Mouse (Mus musculus) activated CD4-positive, CD25-positive, alpha-beta regulatory T cell, adult 4 months (primary cell): ENCODE measurements around the gene Gm10717. TPM values are rescaled to one million over a fixed set of nuclear protein-coding genes. Genes with fewer than 3 reads are reported as not detected.
"Not testable (repeated sequence)": the region's sequence is repeated elsewhere in the genome, so short reads cannot be mapped to it uniquely, and the experiment has no call there.

ENCODE experiments used
- ATAC-seq: one replicate; pipeline ENCODE4 v1.8.0; 2017
- polyA plus RNA-seq, 2 experiments: library from polyadenylated mRNA; unstranded; fragments of 100-300 nt; shearing (Covaris generic); gene quantifications; one replicate each; pipeline ENCODE4 v1.2.1; 2017

Gm10717 gene
- 1 to 10 TPM; 3.1 to 7.4 TPM for polyA plus RNA-seq

- ATAC-seq, result not testable (repeated sequence)
Measured at GRCm38 (mm10) chr9:3024912-3025467, at the start of gene Gm10717. Gm10717 (plus strand) TSS chr9:3025417.

- not testable (repeated sequence) for ATAC-seq
Measured at GRCm38 (mm10) chr9:3000445-3000972, 24.7 kb upstream of the Gm10717 start, which contains the start of gene Gm10722. Gm10722 (plus strand) TSS chr9:3000922.

DNA sequence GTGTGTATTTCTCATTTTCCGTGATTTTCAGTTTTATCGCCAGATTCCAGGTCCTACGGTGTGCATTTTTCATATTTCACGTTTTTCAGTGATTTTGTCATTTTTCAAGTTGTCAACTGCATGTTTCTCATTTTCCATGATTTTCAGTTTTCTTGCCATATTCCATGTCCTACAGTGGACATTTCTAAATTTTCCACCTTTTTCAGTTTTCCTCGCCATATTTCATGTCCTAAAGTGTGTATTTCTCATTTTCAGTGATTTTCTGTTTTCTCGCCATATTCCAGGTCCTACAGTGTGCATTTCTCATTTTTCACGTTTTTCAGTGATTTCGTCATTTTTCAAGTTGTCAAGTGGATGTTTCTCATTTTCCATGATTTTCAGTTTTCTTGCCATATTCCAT is 24.2 kb upstream of the Gm10717 start:
- not testable (repeated sequence) for ATAC-seq

DNA sequence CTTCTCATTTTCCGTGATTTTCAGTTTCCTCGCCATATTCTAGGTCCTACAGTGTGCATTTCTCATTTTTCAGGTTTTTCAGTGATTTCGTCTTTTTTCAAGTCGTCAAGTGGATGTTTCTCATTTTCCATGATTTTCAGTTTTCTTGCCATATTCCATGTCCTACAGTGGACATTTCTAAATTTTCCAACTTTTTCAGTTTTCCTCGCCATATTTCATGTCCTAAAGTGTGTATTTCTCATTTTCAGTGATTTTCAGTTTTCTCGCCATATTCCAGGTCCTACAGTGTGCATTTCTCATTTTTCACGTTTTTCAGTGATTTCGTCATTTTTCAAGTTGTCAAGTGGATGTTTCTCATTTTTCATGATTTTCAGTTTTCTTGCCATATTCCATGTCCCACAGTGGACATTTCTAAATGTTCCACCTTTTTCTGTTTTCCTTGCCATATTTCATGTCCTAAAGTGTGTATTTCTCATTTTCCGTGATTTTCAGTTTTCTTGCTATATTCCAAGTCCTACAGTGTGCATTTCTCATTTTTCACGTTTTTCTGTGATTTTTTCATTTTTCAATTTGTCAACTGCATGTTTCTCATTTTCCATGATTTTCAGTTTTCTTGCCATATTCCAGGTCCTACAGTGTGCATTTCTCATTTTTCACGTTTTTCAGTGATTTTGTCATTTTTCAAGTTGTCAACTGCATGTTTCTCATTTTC is 23.1 kb upstream of the Gm10717 start:
- peak; percentile 29 for ATAC-seq

- not testable (repeated sequence) for ATAC-seq
Measured at GRCm38 (mm10) chr9:3002794-3003396, 22.3 kb upstream of the Gm10717 start, which contains the start of gene Gm11168. Gm11168 (plus strand) TSS chr9:3003346.

DNA sequence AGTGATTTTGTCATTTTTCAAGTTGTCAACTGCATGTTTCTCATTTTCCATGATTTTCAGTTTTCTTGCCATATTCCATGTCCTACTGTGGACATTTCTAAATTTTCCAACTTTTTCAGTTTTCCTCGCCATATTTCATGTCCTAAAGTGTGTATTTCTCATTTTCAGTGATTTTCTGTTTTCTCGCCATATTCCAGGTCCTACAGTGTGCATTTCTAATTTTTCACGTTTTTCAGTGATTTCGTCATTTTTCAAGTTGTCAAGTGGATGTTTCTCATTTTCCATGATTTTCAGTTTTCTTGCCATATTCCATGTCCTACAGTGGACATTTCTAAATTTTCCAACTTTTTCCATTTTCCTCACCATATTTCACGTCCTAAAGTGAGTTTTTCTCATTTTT is 19.0 kb upstream of the Gm10717 start:
- not testable (repeated sequence) for ATAC-seq

GRCm38 (mm10) chr9:3006636-3007035 is 18.6 kb upstream of the Gm10717 start:
- ATAC-seq, result peak; percentile 13

- ATAC-seq, result not testable (repeated sequence)
Measured at GRCm38 (mm10) chr9:3007272-3007671, 17.9 kb upstream of the Gm10717 start.

GRCm38 (mm10) chr9:3009331-3009730 is 15.9 kb upstream of the Gm10717 start:
- peak; percentile 2 for ATAC-seq

DNA sequence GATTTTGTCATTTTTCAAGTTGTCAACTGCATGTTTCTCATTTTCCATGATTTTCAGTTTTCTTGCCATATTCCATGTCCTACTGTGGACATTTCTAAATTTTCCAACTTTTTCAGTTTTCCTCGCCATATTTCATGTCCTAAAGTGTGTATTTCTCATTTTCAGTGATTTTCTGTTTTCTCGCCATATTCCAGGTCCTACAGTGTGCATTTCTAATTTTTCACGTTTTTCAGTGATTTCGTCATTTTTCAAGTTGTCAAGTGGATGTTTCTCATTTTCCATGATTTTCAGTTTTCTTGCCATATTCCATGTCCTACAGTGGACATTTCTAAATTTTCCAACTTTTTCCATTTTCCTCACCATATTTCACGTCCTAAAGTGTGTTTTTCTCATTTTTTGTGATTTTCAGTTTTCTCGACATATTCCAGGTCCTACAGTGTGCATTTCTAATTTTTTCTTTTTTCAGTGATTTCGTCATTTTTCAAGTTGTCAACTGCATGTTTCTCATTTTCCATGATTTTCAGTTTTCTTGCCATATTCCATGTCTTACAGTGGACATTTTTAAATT is 13.1 kb upstream of the Gm10717 start:
- ATAC-seq, result not testable (repeated sequence)

GRCm38 (mm10) chr9:3012733-3013279 is 12.4 kb upstream of the Gm10717 start, which contains the start of gene Gm10721:
Gm10721 (plus strand) TSS chr9:3013140.
- peak; percentile 32 for ATAC-seq

DNA sequence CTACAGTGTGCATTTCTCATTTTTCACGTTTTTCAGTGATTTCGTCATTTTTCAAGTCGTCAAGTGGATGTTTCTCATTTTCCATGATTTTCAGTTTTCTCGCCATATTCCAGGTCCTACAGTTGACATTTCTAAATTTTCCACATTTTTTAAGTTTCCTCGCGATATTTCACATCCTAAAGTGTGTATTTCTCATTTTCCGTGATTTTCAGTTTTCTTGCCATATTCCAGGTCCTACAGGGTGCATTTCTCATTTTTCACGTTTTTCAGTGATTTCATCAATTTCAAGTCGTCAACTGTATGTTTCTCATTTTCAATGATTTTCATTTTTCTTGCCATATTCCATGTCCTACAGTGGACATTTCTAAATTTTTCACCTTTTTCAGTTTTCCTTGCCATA is 9.9 kb upstream of the Gm10717 start, which contains the start of gene Gm10720:
Gene Gm10720, plus strand, starts transcription at position 301 of the 400 bp plus-strand sequence.
- not testable (repeated sequence) for ATAC-seq

DNA sequence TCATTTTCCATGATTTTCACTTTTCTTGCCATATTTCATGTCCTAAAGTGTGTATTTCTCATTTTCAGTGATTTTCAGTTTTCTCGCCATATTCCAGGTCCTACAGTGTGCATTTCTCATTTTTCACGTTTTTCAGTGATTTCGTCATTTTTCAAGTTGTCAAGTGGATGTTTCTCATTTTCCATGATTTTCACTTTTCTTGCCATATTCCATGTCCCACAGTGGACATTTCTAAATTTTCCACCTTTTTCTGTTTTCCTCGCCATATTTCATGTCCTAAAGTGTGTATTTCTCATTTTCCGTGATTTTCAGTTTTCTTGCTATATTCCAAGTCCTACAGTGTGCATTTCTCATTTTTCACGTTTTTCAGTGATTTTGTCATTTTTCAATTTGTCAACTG is 9.3 kb upstream of the Gm10717 start:
- ATAC-seq, result not testable (repeated sequence)

DNA sequence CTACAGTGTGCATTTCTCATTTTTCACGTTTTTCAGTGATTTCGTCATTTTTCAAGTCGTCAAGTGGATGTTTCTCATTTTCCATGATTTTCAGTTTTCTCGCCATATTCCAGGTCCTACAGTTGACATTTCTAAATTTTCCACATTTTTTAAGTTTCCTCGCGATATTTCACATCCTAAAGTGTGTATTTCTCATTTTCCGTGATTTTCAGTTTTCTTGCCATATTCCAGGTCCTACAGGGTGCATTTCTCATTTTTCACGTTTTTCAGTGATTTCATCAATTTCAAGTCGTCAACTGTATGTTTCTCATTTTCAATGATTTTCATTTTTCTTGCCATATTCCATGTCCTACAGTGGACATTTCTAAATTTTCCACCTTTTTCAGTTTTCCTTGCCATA is 8.1 kb upstream of the Gm10717 start, which contains the start of gene Gm10719:
Gene Gm10719, plus strand, starts transcription at position 301 of the 400 bp plus-strand sequence.
- not testable (repeated sequence) for ATAC-seq

DNA sequence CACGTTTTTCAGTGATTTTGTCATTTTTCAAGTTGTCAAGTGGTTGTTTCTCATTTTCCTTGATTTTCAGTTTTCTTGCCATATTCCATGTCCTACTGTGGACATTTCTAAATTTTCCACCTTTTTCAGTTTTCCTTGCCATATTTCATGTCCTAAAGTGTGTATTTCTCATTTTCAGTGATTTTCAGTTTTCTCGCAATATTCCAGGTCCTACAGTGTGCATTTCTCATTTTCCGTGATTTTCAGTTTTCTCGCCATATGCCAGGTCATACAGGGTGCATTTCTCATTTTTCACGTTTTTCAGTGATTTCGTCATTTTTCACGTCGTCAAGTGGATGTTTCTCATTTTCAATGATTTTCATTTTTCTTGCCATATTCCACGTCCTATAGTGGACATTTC is 6.3 kb upstream of the Gm10717 start:
- ATAC-seq, result not testable (repeated sequence)

GRCm38 (mm10) chr9:3019835-3020727 is 5.1 kb upstream of the Gm10717 start:
- not testable (repeated sequence) for ATAC-seq

- not testable (repeated sequence) for ATAC-seq
Measured at GRCm38 (mm10) chr9:3022316-3023008, 2.8 kb upstream of the Gm10717 start.

GRCm38 (mm10) chr9:3023312-3023984 is 1.8 kb upstream of the Gm10717 start, which contains the start of gene Gm10718:
Gm10718 (plus strand) TSS chr9:3023547.
- ATAC-seq, result not testable (repeated sequence)

GRCm38 (mm10) chr9:3023985-3024648 is 1.1 kb upstream of the Gm10717 start:
- ATAC-seq, result not testable (repeated sequence)
